Mouse (Mus musculus) heart, embryonic 13.5 days (tissue): ENCODE results near the gene Ccar1. TPM values are rescaled to one million over a fixed set of nuclear protein-coding genes. Genes with fewer than 3 reads are reported as not detected.
"Not testable (repeated sequence)": the region's sequence is repeated elsewhere in the genome, so short reads cannot be mapped to it uniquely, and the experiment has no call there.

ENCODE experiments used
- ATAC-seq: fragments of 200-750 bp; cut with Nextera tagmentation; 2 replicates; pipeline ENCODE4 v1.8.0; 2017; ENCODE audit warnings: moderate TSS enrichment; ENCODE audit not compliant: insufficient number of reproducible peaks, low FRiP score, low TSS enrichment; ENCODE audit errors: extremely low read depth
- H3K27ac ChIP-seq: fragments of 300-500 bp; sonication (generic); replicated peaks from 2 replicates; pipeline ENCODE4 v1.5.1; 2015; ENCODE audit warnings: moderate library complexity, mild to moderate bottlenecking, inconsistent platforms
- H3K27me3 ChIP-seq: fragments of 300-500 bp; sonication (generic); replicated peaks from 2 replicates; pipeline ENCODE4 v1.6.1; 2015; ENCODE audit warnings: mild to moderate bottlenecking, inconsistent platforms
- H3K36me3 ChIP-seq: fragments of 300-500 bp; sonication (generic); 2 replicates; pipeline ENCODE4 v1.6.1; 2015; ENCODE audit warnings: mild to moderate bottlenecking, inconsistent platforms
- H3K4me1 ChIP-seq: fragments of 300-500 bp; sonication (generic); 2 replicates; pipeline ENCODE4 v1.6.1; 2015; ENCODE audit warnings: inconsistent platforms
- H3K4me2 ChIP-seq: fragments of 300-500 bp; sonication (generic); 2 replicates; pipeline ENCODE4 v1.6.1; 2015; ENCODE audit warnings: inconsistent platforms, mild to moderate bottlenecking, moderate library complexity
- H3K4me3 ChIP-seq: fragments of 300-500 bp; sonication (generic); 2 replicates; pipeline ENCODE4 v1.5.1; 2015; ENCODE audit warnings: moderate library complexity, mild to moderate bottlenecking, inconsistent platforms
- H3K9ac ChIP-seq: fragments of 300-500 bp; sonication (generic); 2 replicates; pipeline ENCODE4 v1.6.1; 2015; ENCODE audit warnings: inconsistent platforms, mild to moderate bottlenecking, moderate library complexity
- H3K9me3 ChIP-seq: fragments of 300-500 bp; sonication (generic); 2 replicates; pipeline ENCODE4 v1.6.1; 2016; ENCODE audit warnings: inconsistent platforms
- WGBS: fragments of 180-500 bp; shearing (Covaris S2); methylation state at CpG from one replicate; pipeline ENCODE4 v1.1.7; 2015; ENCODE audit warnings: mixed read lengths; 5-methylcytosine and 5-hydroxymethylcytosine counted together
- polyA plus RNA-seq: library from polyadenylated mRNA; unstranded; fragments of >200 nt; fragmentation: Nextera tagmentation; extraction: Ambion mirVana; gene quantifications from 2 replicates; pipeline ENCODE4 v1.2.1, GENCODE M21; 2015

Ccar1 gene
- polyA plus RNA-seq, 1 experiment from 2014 or later = 75.3 TPM

DNA sequence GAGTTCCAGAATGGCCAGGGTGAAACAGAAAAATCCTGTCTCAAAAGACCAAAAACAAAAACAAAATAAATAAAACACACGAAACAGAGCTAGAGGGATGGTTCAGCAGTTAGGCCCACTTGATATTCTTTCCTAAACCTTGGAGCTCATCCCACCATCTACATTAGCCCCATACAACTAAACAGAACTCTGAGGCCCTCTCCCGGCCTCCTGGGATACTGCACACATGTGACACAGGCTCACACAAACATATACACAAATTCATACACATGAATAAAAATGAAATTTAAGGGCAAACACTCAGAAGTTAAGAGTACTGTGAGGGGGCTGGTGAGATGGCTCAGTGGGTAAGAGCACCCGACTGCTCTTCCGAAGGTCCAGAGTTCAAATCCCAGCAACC is 2.1 kb upstream of the Ccar1 start:
- Histone ChIP-seq H3K9me3 (no peaks in the 10 kb centered on the region), H3K4me2 (no peak overlapping the region), H3K36me3 (peaks cover 17% of the 10 kb centered on the region), H3K4me1 (peaks cover 28% of the 10 kb centered on the region), H3K4me3 (no peak overlapping the region), H3K27me3 (no peaks in the 10 kb centered on the region), H3K27ac (no peak overlapping the region), H3K9ac (no peak overlapping the region)
- ATAC-seq = no peak
- 95% methylated on average over 4 of the region's 4 CpGs for WGBS

DNA sequence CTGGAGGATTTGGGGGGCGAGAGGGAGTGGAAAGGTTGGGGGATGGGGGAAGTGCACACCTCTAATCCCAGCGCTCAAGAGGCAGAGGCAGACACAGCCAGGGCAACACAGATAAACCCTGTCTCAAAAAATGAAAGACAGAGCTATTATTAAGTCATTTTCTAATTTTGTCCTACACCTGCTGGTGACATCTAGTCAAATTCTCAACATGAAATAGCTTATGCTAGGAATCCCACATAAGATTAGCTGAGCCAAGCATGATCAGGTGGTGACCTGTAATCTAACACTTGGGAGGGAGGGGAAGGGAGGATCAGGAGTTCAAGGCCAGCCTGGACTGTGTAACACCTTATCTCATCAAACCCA is 986 bp upstream of the Ccar1 start:
- WGBS = 18% methylated on average over 2 of the region's 2 CpGs
- ATAC-seq = no peak
- H3K4me3 ChIP-seq = peak overlapping the region; percentile 75
- H3K9me3 ChIP-seq = no peaks in the 10 kb centered on the region
- peak overlapping the region; percentile 93 for H3K9ac ChIP-seq
- H3K4me2 ChIP-seq = peak overlapping the region; percentile 75
- peak overlapping the region; percentile 99 for H3K27ac ChIP-seq
- H3K36me3 ChIP-seq = peaks cover 27% of the 10 kb centered on the region
- peaks cover 38% of the 10 kb centered on the region for H3K4me1 ChIP-seq
- no peaks in the 10 kb centered on the region for H3K27me3 ChIP-seq

DNA sequence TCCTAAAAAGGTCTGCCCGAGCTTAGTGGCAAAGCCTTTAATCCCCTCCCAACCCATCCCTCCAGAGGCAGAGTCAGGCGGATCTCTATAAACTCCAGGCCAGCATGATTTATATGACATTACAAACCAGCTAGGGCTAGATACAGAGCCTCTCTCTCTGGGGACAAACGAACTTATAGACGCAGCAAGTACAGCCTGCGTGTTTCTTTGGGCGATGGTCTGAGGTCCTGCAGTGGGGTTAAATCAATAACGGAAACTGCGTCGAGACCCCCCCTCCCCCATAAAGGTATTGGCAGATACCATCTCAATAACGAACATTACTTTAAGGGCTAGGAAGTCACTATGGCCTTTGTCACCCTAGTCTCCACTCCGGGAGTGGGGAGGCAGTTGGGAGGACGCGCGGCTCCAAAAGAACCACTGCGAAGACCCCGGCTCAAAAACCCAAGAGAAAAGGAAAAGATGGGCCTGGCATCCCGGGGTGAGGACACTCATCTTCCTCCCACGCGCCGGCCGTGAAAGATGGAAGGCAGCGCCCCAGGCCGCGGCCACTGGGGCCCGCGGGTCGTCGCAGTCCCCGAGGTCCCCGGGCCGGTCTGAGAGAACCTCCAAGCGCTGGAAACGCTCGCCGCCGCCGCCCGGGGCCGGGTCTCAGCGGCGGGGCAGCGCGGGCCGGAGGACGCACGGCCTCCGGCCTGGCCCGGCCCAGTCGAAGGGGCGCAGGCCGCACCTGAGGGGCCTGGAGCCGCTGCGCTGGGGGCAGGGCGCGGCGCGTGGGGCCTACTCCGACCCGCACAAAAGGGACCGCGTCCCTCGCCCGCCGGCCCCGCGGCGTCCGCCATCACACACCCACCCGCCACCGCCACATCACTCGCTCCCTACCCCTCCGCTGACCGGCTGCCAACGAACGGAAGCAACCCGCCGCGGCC is 572 bp downstream of the Ccar1 start:
- Histone ChIP-seq H3K27ac (peak overlapping the region; percentile 99), H3K27me3 (no peaks in the 10 kb centered on the region), H3K4me3 (peak overlapping the region; percentile 75), H3K36me3 (peaks cover 42% of the 10 kb centered on the region), H3K9ac (peak overlapping the region; percentile 93), H3K9me3 (no peaks in the 10 kb centered on the region), H3K4me2 (peak overlapping the region; percentile 75), H3K4me1 (peaks cover 38% of the 10 kb centered on the region)
- ATAC-seq = peak; percentile 62
- 1% methylated on average over 78 of the region's 78 CpGs for WGBS

- H3K9me3 ChIP-seq, H3K27me3 ChIP-seq, H3K27ac ChIP-seq, H3K4me3 ChIP-seq, H3K4me2 ChIP-seq, H3K4me1 ChIP-seq, H3K9ac ChIP-seq, ATAC-seq: not testable (repeated sequence)
- 94% methylated on average over 1 of the region's 1 CpGs for WGBS
- H3K36me3 ChIP-seq = peaks cover 100% of the 10 kb centered on the region
Observed at GRCm38 (mm10) chr10:62781776-62782175, 10.3 kb downstream of the Ccar1 start.

DNA sequence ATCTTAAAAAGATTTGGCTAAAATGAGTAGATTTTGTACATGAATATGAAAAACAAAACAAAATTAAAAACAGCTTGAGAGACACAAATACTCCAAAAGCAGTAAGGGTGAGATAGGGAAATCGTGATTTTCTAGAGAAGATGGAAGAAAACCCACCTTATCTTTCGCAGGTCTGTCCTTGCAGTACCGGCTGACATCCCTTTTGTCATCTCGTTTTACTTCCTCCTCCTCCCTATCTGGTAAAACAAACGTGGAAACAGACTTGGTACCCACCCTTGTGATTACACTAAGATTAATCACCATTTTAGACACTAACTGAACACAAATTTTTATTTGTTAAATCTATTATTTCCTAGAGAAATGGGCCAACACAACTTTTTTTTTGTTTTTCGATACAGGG is 41.3 kb downstream of the Ccar1 start:
- no peaks in the 10 kb centered on the region for H3K27me3 ChIP-seq
- H3K4me3 ChIP-seq = no peak overlapping the region
- ATAC-seq = no peak
- H3K9ac ChIP-seq = no peak overlapping the region
- H3K4me2 ChIP-seq = no peak overlapping the region
- no peaks in the 10 kb centered on the region for H3K9me3 ChIP-seq
- WGBS = 76% methylated on average over 6 of the region's 6 CpGs
- no peaks in the 10 kb centered on the region for H3K4me1 ChIP-seq
- no peak overlapping the region for H3K27ac ChIP-seq
- peaks cover 98% of the 10 kb centered on the region for H3K36me3 ChIP-seq

DNA sequence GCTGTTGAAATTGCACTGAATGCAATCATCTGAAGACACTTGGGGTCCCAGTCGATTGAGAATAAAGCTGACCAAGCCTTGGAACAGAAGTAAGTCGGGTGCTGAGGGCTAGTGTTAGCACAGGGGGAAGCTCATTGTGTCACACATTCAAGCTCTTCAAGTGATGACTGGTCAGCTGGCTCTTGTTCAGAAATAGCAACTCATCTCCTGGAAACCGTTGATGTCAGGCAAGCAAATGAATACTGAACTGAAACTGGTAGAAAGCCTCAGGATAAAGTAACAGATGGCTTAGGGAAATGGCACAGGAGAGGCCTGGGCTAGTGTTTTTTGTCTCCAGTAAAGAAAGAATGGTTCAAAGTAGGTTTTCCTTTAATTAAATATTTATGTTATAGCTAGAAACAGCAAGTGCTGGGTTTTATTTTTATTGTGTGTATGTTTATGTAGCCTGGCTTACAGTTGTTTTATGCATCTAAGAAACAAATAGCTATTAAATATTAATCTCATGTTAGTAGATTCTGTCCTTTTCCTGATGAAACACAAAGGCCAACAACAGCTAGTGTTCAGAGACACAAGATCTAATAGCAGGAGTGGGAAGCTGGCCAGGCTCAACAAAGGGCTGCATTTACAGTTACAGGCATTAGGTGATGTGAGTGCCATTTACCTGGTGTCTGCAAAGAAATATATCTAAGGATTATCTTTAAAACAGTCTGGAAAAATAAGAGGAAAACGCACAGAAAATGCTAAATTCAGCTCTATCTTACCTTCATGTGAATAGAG is 51.9 kb downstream of the Ccar1 start:
- Histone ChIP-seq H3K27ac (peak overlapping the region; percentile 74), H3K9ac (no peak overlapping the region), H3K36me3 (peaks cover 48% of the 10 kb centered on the region), H3K4me1 (peaks cover 8% of the 10 kb centered on the region), H3K4me3 (no peak overlapping the region), H3K27me3 (no peaks in the 10 kb centered on the region), H3K4me2 (no peak overlapping the region), H3K9me3 (no peaks in the 10 kb centered on the region)
- WGBS = 51% methylated on average over 4 of the region's 4 CpGs
- ATAC-seq = peak; percentile 51; the same call in 1 of the 2 replicates

DNA sequence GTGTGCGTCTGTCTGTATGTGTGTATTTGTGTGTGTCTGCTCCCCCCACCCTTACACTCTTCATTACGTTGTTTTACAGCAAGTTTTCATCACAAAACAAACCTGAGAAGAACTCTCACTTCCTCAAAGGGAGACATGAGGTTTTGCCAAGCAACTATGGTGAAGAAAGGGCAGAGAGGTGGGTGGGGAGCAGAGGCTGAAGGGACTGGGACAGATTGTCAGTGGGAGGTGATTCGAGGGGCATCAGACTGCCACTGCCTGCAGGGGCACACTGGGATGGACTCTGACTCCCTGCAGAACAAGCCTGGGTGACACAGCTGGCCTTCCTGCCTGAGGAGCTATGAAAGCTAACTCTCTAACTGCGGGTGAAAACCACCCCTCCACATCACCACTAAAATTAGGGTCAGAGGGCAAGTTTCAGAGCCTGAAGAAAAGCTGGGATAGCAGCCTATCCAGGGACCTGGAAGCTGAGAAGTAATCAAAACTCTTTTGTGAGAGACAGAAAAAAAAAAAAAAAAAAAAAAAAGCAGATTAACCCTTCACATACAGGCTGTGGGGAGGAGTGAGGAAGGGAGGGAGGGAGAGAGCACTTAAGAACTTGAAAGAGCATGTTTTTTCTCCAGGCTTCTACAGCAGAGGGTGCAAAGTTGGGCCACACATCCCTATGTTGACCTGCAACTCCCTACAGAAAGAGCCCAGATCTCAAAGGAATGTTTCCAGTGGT is 55.0 kb downstream of the Ccar1 start:
- no peaks in the 10 kb centered on the region for H3K27me3 ChIP-seq
- no peak overlapping the region for H3K4me3 ChIP-seq
- no peak overlapping the region for H3K27ac ChIP-seq
- no peak for ATAC-seq
- H3K36me3 ChIP-seq = peaks cover 25% of the 10 kb centered on the region
- no peak overlapping the region for H3K4me2 ChIP-seq
- no peaks in the 10 kb centered on the region for H3K9me3 ChIP-seq
- 43% methylated on average over 4 of the region's 4 CpGs for WGBS
- H3K4me1 ChIP-seq = peaks cover 8% of the 10 kb centered on the region
- no peak overlapping the region for H3K9ac ChIP-seq

- Histone ChIP-seq H3K4me3 (no peak overlapping the region), H3K36me3 (no peaks in the 10 kb centered on the region), H3K27me3 (peaks cover 10% of the 10 kb centered on the region), H3K4me2 (no peak overlapping the region), H3K27ac (no peak overlapping the region), H3K4me1 (peaks cover 6% of the 10 kb centered on the region), H3K9ac (no peak overlapping the region), H3K9me3 (no peaks in the 10 kb centered on the region)
- ATAC-seq = no peak
- 60% methylated on average over 10 of the region's 10 CpGs for WGBS
Observed at GRCm38 (mm10) chr10:62730826-62731225, 61.3 kb downstream of the Ccar1 start.

DNA sequence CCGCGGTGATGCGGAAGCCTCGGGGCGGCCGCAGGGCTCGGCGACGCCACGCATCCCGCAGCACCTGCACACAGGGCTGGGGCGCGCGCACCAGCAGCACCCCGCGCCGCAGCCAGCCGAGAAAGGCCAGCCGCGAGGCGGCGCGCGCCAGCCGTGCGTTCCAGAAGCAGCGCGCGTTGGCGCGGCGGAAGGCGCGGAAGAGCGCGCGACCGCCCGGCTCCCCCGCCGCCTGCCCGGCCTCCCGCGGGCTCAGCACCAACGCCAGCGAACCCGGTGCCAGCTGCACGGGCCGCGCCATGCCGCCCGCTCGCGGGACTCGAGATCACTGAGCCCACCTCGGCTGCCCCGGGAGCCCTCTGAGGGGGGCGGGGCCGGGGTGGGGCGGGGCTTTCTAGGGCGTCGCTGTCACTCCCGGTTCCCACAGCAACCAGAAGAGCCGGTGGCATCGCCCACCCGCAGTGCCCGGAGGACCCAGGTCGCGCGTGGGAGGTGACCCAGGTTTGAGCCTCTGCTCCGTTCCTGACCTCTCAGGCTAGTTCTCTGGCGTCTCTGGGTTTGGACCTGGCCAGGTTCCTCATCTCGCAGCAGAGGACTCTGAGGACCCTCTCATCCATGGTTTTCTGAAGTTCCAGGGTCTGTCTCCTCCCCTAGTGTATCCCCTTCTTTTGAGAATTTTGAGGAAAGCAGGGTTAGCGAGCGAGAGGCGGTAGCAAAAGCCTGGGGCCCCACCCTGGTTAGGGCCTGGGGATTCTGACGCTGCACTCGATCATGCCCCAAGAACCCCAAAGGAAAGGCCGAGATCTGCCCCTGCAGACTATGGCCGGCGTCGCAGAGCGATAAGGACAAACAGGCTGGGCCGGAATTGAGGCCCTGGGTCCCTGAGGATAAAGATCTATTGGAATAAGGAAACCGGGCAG is 66.1 kb downstream of the Ccar1 start, which contains the start of gene Stox1:
Gene Stox1, minus strand, starts transcription at position 358 of the 917 bp plus-strand sequence.
- no peaks in the 10 kb centered on the region for H3K36me3 ChIP-seq
- no peak within 1 kb of the TSS for H3K27ac ChIP-seq
- peak within 1 kb of the TSS; percentile 72 for H3K4me3 ChIP-seq
- H3K27me3 ChIP-seq = peaks cover 45% of the 10 kb centered on the region
- peaks cover 12% of the 10 kb centered on the region for H3K4me1 ChIP-seq
- H3K9me3 ChIP-seq = no peaks in the 10 kb centered on the region
- peak within 1 kb of the TSS; percentile 84 for H3K9ac ChIP-seq
- H3K4me2 ChIP-seq = peak within 1 kb of the TSS; percentile 96
- 1% methylated on average over 73 of the region's 85 CpGs for WGBS
- peak; percentile 55; the same call in 1 of the 2 replicates for ATAC-seq

- Histone ChIP-seq H3K9ac (no peak overlapping the region), H3K9me3 (no peaks in the 10 kb centered on the region), H3K4me2 (peak overlapping the region; percentile 96), H3K4me3 (peak overlapping the region; percentile 72), H3K27me3 (peaks cover 45% of the 10 kb centered on the region), H3K36me3 (no peaks in the 10 kb centered on the region), H3K4me1 (peaks cover 12% of the 10 kb centered on the region), H3K27ac (no peak overlapping the region)
- no peak for ATAC-seq
- 26% methylated on average over 7 of the region's 7 CpGs for WGBS
Observed at GRCm38 (mm10) chr10:62724936-62725335, 67.2 kb downstream of the Ccar1 start.
